Mouse (Mus musculus): Measurements from ENCODE around the gene Zfp239. TPM values are rescaled to one million over a fixed set of nuclear protein-coding genes. Genes with fewer than 3 reads are reported as not detected.

Zfp239 gene
- polyA plus RNA-seq, 1 experiment = 0.72 TPM

DNA sequence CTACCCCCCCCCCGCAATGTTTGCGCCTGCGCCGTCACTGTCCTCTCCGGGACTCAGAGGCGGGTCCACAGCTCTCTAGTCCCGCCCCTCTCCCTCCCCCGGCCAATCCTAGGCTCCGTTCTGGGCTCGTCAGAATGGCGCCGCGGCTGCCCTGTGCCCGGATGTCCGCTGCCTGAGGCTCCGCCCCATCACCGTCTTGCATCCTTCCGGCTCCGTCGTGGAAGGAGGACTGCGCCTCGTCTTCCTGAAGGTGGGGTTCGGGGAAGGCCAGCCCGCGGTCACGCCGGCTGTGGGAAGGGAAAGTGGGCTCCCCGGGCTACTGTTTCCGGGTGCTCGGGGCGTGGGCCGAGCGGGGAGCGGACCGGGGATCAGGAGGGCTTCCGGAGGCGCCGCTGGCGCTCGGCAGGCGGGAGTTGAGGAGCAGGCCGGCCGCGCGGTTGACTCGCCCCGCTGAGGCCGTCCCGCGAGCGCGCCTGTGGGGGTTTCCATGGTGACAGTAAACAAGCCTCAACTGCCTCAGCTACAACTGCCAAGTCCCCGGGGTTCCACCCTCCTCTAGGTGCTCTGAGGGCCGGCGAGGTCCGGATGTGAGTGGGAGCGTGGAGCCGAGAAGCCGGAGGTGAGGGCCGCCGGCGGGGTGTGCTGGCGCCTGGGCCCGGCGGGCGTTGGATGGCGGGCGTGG lies 44.8 kb downstream of the Zfp239 start:
- no peak for DNase-seq (ENCODE audit: low read depth)

GRCm38 (mm10) chr6:117907301-117907978 lies 45.5 kb downstream of the Zfp239 start:
- DNase-seq (ENCODE audit: low read depth) = no peak

DNA sequence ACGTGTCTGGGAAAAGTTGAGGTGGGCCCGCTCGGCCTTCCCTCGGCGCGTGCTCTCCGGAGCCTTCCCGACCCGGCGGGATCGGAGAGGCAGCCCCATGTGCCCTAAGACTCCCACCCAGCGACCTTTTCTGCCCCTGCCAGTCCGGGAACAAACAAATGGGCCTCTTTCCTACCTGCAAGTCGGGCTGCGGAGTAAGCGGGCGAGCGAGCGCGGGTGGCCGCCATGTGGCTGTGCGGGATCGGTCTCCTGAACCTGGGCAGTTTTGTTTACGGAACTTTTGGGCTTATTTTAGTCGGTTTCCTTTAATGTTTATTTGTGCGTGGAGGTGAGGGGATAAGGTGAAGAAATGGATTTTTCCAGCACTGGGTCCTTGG lies 46.1 kb downstream of the Zfp239 start:
- DNase-seq (ENCODE audit: low read depth) = no peak

- DNase-seq (ENCODE audit: low read depth) = no peak
Measured at GRCm38 (mm10) chr6:117908424-117908900, 46.6 kb downstream of the Zfp239 start.

- no peak for DNase-seq (ENCODE audit: low read depth)
Measured at GRCm38 (mm10) chr6:117910120-117910661, 48.3 kb downstream of the Zfp239 start.

DNA sequence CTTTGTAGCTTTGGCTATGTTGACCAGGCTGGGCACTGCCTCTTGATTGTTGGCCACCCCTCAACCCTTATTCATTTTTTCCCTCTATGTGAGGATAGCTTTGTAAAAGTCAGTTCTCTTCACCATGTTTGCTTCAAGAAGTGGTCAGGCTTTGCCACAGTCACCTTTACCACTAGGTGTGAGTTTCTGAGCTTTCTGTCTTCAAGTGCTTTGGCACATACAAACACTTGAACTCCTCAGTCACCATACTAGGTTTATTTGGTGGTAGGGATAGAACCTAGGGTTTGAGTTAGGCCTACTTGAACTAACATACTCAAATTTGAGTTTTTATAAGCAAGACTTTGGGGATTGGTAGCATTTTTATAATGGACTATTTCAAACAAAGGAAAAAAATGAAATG lies 52.6 kb downstream of the Zfp239 start:
- DNase-seq (ENCODE audit: low read depth) = no peak

GRCm38 (mm10) chr6:117916205-117916736 lies 54.4 kb downstream of the Zfp239 start:
- DNase-seq (ENCODE audit: low read depth) = no peak

GRCm38 (mm10) chr6:117916737-117917426 lies 55.0 kb downstream of the Zfp239 start:
- DNase-seq (ENCODE audit: low read depth) = no peak

- DNase-seq (ENCODE audit: low read depth) = no peak
Measured at GRCm38 (mm10) chr6:117917576-117917975, 55.7 kb downstream of the Zfp239 start.

- DNase-seq (ENCODE audit: low read depth) = no peak
Measured at GRCm38 (mm10) chr6:117918043-117918442, 56.1 kb downstream of the Zfp239 start.

DNA sequence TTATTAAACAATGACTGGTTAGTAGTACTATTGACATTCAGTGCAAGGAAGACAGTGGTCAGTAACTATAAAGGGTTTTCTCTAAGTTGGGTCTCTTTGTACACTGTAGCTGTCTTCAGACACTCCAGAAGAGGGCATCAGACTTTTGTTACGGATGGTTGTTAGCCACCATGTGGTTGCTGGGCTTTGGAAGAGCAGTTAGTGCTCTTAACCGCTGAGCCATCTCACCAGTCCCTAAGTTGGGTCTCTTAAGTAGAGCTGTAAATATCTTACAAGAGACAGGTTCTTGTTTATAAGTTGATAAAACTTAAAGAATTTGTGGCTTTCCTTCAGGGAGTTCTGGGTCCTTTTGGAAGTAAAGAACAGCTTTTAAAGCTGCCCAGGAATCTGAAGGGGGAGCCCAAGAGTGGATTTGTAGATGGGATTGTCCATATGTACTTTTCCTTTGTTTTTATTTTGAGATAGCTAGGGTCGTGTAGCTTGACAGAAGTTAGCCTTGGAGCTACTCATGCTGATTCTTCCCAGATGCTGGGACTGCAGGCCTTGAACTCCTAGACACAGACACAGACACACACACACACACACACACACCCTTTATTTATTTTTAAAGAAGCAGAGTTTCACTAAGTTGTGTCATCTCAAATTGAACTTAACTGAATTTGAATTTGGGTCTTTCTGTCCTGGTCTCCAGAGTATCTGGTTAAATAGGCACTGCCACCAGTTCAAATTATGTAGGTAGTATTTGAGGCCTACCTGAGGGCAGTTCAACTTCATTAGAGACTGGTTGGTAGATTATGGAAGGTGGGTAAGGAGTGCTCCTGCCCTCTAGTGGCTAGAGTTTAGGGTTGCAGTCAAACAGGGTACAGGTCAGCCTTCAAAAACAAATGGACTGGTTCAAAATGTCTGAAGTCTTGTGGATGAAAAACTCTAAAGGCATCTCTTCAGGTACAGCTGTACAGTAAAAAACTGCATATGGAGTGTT lies 59.0 kb downstream of the Zfp239 start:
- DNase-seq (ENCODE audit: low read depth) = no peak

GRCm38 (mm10) chr6:117922041-117922440 lies 60.1 kb downstream of the Zfp239 start:
- DNase-seq (ENCODE audit: low read depth) = no peak

Other genes starting within 250 kb of the Zfp239 start
- 25.1 and 25.6 TPM in 2 replicates for gene Zfp637, start 20.9 kb upstream of the Zfp239 start, polyA plus RNA-seq (2012; rRNA removed)
- 121 and 171 TPM in 2 replicates for gene Hnrnpf, start 38.2 kb downstream of the Zfp239 start, polyA plus RNA-seq (2012; rRNA removed)
- gene Fxyd4, start 75.6 kb downstream of the Zfp239 start, polyA plus RNA-seq (2012; rRNA removed) = 19.5 and 21.1 TPM in 2 replicates
- 0.09 and 0.12 TPM in 2 replicates for gene Rasgef1a, start 149.3 kb downstream of the Zfp239 start, polyA plus RNA-seq (2012; rRNA removed)

Data from gonadal fat pad, adult 2 months (tissue).